Mouse (Mus musculus) gastrocnemius, postnatal 36 days (tissue): ENCODE results near the gene Fam219b. TPM values are rescaled to one million over a fixed set of nuclear protein-coding genes. Genes with fewer than 3 reads are reported as not detected.

Experiments
- DNase-seq, 2 experiments: peaks; one replicate each; pipeline ENCODE4 v3.0.0; 2022
- intact Hi-C: fragments of 180-260 bp; cut with DNase I; formaldehyde crosslinking; loops from one replicate; pipeline ENCODE4 v1.15.1; 2025
- total RNA-seq, 2 experiments: library from RNA; stranded (reverse); gene quantifications; 2 replicates each; pipeline ENCODE4 v1.2.3; 2021

Gene Fam219b
- total RNA-seq, 2 experiments from 2014 or later = 4.0 to 5.5 TPM

- DNase-seq = no peak
- intact Hi-C loops = no loop called here
These were observed 14.5 kb upstream of the Fam219b start for GRCm38 (mm10) chr9:57522861-57523246.

- intact Hi-C loops = no loop called here
- DNase-seq = no peak
These were observed 13.6 kb upstream of the Fam219b start for GRCm38 (mm10) chr9:57523754-57524153.

GRCm38 (mm10) chr9:57524439-57524838 lies 12.9 kb upstream of the Fam219b start:
- no peak for DNase-seq
- intact Hi-C loops = no loop called here

DNA sequence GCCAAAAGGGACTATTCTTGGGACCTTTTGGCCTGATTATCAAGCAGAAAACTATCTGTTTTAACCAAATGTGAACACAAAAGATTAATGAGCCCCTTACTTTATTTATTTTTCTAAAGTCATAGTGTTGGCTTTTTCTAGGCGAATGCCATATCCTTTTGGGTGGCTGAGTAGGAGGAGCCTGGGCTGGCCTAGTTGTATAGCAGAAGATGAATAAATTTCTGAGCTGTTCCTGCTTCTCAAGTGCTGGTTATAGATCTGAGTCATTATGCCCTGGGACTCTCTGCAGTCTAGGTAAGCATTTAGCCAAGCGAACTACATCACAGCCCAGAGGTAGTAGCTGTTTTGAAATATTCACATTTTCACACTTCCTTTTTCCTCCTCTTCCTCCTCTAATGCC lies 11.8 kb upstream of the Fam219b start:
- DNase-seq = no peak
- intact Hi-C loops = no loop called here

- intact Hi-C loops = no loop called here
These were observed 10.9 kb upstream of the Fam219b start for GRCm38 (mm10) chr9:57526435-57526834.

DNA sequence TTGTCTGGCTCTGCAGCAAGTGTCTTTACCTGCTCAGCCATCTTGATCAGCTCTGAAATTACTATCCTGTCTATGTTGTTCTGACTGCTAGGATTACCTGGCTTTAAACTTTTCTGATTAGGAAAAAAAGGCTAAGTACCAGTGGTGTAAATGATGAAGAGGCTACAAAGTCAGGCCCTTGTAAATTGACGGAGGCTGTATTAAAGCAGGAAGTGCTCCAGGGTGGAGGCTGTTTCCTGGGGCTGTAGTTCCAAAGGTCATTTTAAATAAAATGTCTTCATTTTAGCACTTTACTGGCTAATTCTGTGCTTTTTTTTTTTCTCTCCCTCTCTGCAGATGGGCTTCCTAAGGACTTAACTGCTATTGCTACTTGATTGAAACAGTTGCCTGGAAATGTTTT lies 5.4 kb upstream of the Fam219b start:
- DNase-seq = no peak
- intact Hi-C loops = no loop called here

More at GRCm38 (mm10) chr9:57526435-57526834, 10.9 kb upstream of the Fam219b start:
- no peak for DNase-seq

DNA sequence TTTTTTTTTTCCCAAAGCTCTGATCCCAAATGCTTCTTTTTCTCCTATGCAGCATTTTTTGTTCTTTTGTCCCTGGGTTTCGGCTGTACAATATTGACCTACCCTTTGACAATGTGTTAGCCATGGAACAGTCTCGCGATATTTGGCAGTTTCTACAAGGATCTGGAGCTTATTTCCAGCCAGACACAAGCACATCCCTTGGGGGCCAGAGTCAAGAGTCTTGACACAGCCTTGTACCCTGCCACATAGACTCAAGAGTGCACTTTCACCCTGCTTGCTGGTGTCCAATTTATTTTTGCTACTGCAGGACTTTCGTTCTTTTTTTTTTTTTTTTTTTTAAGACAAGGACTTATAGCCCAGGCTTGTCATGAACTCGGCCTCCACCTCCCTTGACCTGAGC lies 966 bp upstream of the Fam219b start:
- intact Hi-C loops = loop anchor here (5.0 kb wide), 1 partner anchor 226 kb away; no protein-coding TSS in a partner anchor
- no peak for DNase-seq

DNA sequence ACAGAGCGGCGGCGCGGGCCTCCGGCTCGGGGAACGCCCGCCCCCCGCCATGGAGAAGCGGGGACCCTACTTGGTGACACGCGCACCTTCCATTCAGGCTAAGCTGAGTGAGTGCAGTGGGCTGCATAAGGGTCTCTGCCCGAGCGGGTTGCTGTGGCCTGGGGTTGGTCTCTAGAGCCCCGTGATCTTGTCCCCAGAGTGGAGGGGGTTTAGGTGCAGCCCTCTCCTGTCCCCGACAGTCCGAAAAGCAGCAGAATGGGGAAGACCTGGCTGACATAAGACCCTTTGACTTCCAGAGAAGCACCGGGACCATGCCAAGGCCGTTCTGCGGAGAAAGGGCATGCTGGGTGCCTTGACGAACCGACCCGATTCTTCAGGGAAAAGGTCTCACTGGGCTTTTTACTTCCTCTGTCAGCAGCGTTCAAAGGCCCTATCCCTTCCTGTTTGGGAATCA lies 427 bp downstream of the Fam219b start:
- DNase-seq = no peak
- intact Hi-C loops = loop anchor here (5.0 kb wide), 1 partner anchor 225 kb away; no protein-coding TSS in a partner anchor

DNA sequence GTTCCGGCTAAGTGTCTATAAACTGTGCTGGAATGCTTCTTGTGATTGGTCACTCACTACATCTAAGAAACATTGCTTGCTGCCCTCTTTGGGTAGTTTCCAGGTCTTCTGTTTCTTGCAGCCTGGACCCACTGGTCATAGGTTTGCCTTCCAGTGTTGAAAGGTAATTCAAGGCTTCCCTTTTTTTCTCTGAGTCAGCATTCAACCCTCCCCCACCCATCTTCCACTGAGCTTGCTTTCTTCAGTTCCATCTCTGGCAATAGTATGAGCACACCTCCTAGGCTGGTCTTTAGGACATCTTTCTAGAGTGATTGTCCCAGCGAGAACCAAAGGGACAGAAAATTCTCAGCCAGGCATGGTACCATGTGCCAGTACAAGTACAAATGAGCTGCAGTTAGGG lies 2.2 kb downstream of the Fam219b start:
- intact Hi-C loops = loop anchor here (5.0 kb wide), 1 partner anchor 223 kb away; no protein-coding TSS in a partner anchor
- no peak for DNase-seq

- intact Hi-C loops = loop anchor here (2.0 to 5.0 kb wide), 2 partner anchors 47 to 111 kb away; partner anchors contain the start of genes Csk and Ulk3
- no peak for DNase-seq
These were observed 4.0 kb downstream of the Fam219b start for GRCm38 (mm10) chr9:57541312-57541711.

GRCm38 (mm10) chr9:57543951-57544350 lies 6.6 kb downstream of the Fam219b start:
- no peak for DNase-seq
- intact Hi-C loops = loop anchor here (5.0 kb wide), 1 partner anchor 108 kb away; the partner anchor contains the start of gene Csk

DNA sequence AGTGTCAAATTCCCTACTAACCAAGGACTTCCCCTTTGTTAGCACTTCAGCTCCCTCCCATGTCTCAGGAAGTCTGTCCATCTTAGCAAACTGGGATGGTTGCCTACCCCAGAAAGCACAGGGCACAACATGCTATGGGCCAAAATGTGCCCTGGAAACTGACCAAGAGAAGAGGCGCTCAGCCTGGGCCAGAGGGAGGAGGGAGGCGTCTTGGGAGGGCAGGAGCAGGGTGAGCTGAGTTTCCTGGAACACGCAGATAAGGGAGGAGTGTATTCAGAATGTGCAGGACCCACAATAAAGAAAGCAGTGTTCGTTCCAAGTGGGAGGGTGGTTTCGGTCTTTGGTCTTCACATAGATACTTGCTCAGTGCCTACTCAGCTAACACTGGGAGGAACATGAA lies 10.0 kb downstream of the Fam219b start:
- intact Hi-C loops = no loop called here
- DNase-seq = peak in 1 of 2 experiments; percentile 61

DNA sequence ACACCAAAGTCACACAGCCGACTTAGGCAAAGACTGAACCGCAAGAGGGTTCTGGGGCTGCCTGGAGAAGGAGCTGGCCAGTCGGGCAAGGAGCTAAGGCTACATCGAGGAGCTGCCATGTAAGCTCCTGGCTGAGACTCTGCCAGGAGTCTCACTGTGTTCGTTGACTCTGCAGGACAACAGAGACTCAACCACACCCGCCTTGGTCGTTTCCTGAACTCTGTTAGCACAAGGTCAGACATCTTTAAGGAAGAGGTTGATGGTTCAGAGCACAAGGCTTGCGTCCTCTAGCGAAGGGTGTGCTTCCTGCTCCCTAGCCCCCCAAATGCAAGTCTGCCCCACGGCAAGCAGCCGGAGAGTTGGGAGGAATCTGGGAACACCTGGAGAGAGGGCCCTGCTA lies 10.5 kb downstream of the Fam219b start:
- no peak for DNase-seq
- intact Hi-C loops = no loop called here

- DNase-seq = no peak
- intact Hi-C loops = no loop called here
These were observed 11.9 kb downstream of the Fam219b start for GRCm38 (mm10) chr9:57549186-57549585.

GRCm38 (mm10) chr9:57550126-57550862 lies 13.0 kb downstream of the Fam219b start:
- intact Hi-C loops = no loop called here
- no peak for DNase-seq

GRCm38 (mm10) chr9:57552139-57552887 lies 15.0 kb downstream of the Fam219b start, which contains the start of gene Mpi:
Gene Mpi, minus strand, starts transcription at chr9:57552763.
- intact Hi-C loops = no loop called here

GRCm38 (mm10) chr9:57553119-57553518 lies 15.8 kb downstream of the Fam219b start:
- no peak for DNase-seq
- intact Hi-C loops = no loop called here

More at GRCm38 (mm10) chr9:57552139-57552887, 15.0 kb downstream of the Fam219b start, which contains the start of gene Mpi:
- DNase-seq = peak in 1 of 2 experiments; percentile 49

DNA sequence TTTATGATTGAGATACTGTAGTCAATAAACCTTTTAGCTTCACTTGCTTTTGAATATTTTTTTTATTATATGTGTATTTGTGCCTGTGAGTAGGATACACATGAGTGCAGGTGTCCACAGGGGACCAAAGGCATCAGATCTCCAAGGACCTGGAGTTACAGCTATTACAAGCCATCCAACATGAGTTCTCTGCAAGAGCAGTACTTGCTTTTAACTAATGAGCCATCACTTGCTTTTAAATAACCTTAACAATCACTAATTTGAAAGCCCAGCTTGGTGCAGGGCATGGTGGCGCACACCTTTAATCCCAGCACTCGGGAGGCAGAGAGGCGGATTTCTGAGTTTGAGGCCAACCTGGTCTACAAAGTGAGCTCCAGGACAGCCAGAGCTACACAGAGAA lies 17.4 kb downstream of the Fam219b start:
- DNase-seq = no peak
- intact Hi-C loops = no loop called here

DNA sequence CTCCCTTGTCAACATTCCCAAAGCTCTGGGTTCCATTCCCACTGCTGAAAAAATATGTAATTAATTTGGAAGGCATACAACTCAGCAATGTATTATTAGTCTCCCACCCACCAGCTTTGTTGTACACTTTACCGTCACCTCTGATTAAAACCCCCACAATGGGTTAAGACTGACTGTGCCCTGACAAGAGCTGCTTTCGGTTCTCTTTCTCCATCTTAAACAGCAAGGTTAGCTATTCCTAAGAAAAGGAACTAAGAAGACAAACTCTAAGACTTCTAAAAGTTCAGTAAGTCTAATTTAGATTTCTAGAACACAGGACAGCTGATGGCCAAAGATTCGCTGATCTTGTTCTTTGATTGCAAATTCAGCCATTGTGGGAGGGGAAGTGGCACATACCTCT lies 19.9 kb downstream of the Fam219b start:
- no peak for DNase-seq
- intact Hi-C loops = no loop called here

- intact Hi-C loops = no loop called here
- no peak for DNase-seq
These were observed 21.3 kb downstream of the Fam219b start for GRCm38 (mm10) chr9:57558625-57559024.

GRCm38 (mm10) chr9:57559568-57559967 lies 22.2 kb downstream of the Fam219b start:
- intact Hi-C loops = no loop called here
- no peak for DNase-seq
